Mouse (Mus musculus): ENCODE data around the gene Krba1. TPM values are rescaled to one million over a fixed set of nuclear protein-coding genes. Genes with fewer than 3 reads are reported as not detected.

Krba1 gene
- polyA plus RNA-seq, 1 experiment from 2014 or later: 23.8 TPM

- H3K27ac ChIP-seq (replicated peaks): peak overlapping the region; percentile 91
- 3% methylated on average over 32 of the region's 34 CpGs for whole genome bisulfite sequencing
- H3K9me3 ChIP-seq: no peaks in the 10 kb centered on the region
- peak overlapping the region; percentile 88 for H3K4me2 ChIP-seq
- peak overlapping the region; percentile 74 for H3K4me3 ChIP-seq
- H3K9ac ChIP-seq: peak overlapping the region; percentile 87
- H3K4me1 ChIP-seq (replicated peaks): peaks cover 34% of the 10 kb centered on the region
- H3K36me3 ChIP-seq: peaks cover 17% of the 10 kb centered on the region
- ATAC-seq (ENCODE audit: low read depth): peak; percentile 76
- peaks cover 23% of the 10 kb centered on the region for H3K27me3 ChIP-seq
These were observed 49.2 kb downstream of the Krba1 start for GRCm38 (mm10) chr6:48444310-48445180.

- WGBS: under 1% methylated on average over 65 of the region's 65 CpGs
- Histone ChIP-seq H3K27me3 (peaks cover 14% of the 10 kb centered on the region), H3K9ac (peak within 1 kb of the TSS; percentile 87), H3K9me3 (no peaks in the 10 kb centered on the region), H3K4me3 (peak within 1 kb of the TSS; percentile 74), H3K4me1 (replicated peaks) (peaks cover 27% of the 10 kb centered on the region), H3K27ac (replicated peaks) (peak within 1 kb of the TSS; percentile 91), H3K4me2 (peak within 1 kb of the TSS; percentile 88), H3K36me3 (peaks cover 17% of the 10 kb centered on the region)
- peak; percentile 42 for ATAC-seq (ENCODE audit: low read depth)
These were observed 50.1 kb downstream of the Krba1 start, which contains the start of gene Zfp467 for GRCm38 (mm10) chr6:48445181-48446101. Gene Zfp467, minus strand, starts transcription at chr6:48445825.

- Histone ChIP-seq H3K9me3 (no peaks in the 10 kb centered on the region), H3K27ac (replicated peaks) (0 out of 2 replicates have a peak overlapping the region, but pooled peaks have one; percentile 38), H3K9ac (0 out of 2 replicates have a peak overlapping the region, but pooled peaks have one; percentile 87), H3K4me1 (replicated peaks) (peaks cover 19% of the 10 kb centered on the region), H3K4me2 (peak overlapping the region; percentile 88), H3K36me3 (peaks cover 14% of the 10 kb centered on the region), H3K27me3 (peaks cover 6% of the 10 kb centered on the region), H3K4me3 (peak overlapping the region; percentile 74)
- ATAC-seq (ENCODE audit: low read depth): no peak
- 25% methylated on average over 3 of the region's 3 CpGs for WGBS
These were observed 50.9 kb downstream of the Krba1 start for GRCm38 (mm10) chr6:48446256-48446655.

- H3K9ac ChIP-seq: no peak overlapping the region
- H3K9me3 ChIP-seq: no peaks in the 10 kb centered on the region
- H3K36me3 ChIP-seq: peaks cover 7% of the 10 kb centered on the region
- no peak overlapping the region for H3K27ac ChIP-seq (replicated peaks)
- H3K27me3 ChIP-seq: no peaks in the 10 kb centered on the region
- 78% methylated on average over 3 of the region's 3 CpGs for WGBS
- peaks cover 17% of the 10 kb centered on the region for H3K4me1 ChIP-seq (replicated peaks)
- no peak overlapping the region for H3K4me3 ChIP-seq
- ATAC-seq (ENCODE audit: low read depth): no peak
- no peak overlapping the region for H3K4me2 ChIP-seq
These were observed 51.5 kb downstream of the Krba1 start for GRCm38 (mm10) chr6:48446896-48447295.

DNA sequence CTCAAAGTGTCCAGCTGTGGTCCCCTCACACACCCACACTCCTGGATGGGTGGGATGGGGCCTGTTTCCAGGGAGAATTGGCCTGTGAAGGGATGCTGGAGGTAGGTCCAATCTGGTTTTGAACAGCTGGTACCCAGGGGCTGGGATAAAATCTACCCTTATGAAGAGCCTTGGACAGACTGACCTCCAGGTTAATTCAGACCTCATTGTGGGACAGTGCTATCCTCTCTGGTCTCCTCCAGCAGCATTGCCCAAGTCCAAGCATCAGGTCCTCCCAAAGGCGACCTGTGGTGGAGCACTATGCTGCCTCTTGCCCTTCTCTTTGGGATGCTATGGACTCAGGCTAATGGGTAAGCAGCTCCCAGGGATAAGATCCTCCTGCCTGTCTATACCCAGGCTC, 52.5 kb downstream of the Krba1 start, which contains the start of gene Sspo:
Gene Sspo (plus strand): TSS at position 301 of the 400 bp plus-strand sequence.
- 88% methylated on average over 1 of the region's 1 CpGs for WGBS
- ATAC-seq (ENCODE audit: low read depth): no peak
- H3K4me2 ChIP-seq: no peak within 1 kb of the TSS

GRCm38 (mm10) chr6:48448527-48448926, 53.1 kb downstream of the Krba1 start:
- no peaks in the 10 kb centered on the region for H3K9me3 ChIP-seq
- no peak for ATAC-seq (ENCODE audit: low read depth)
- WGBS: 79% methylated on average over 7 of the region's 7 CpGs

More for the DNA sequence above, 52.5 kb downstream of the Krba1 start, which contains the start of gene Sspo:
- Histone ChIP-seq H3K27ac (replicated peaks) (no peak within 1 kb of the TSS), H3K4me3 (no peak within 1 kb of the TSS), H3K4me1 (replicated peaks) (peaks cover 17% of the 10 kb centered on the region), H3K9me3 (no peaks in the 10 kb centered on the region), H3K27me3 (no peaks in the 10 kb centered on the region), H3K36me3 (no peaks in the 10 kb centered on the region), H3K9ac (no peak within 1 kb of the TSS)

GRCm38 (mm10) chr6:48452151-48452550, 56.8 kb downstream of the Krba1 start:
- no peaks in the 10 kb centered on the region for H3K4me1 ChIP-seq (replicated peaks)
- H3K27ac ChIP-seq (replicated peaks): no peak overlapping the region
- no peak for ATAC-seq (ENCODE audit: low read depth)
- H3K9ac ChIP-seq: no peak overlapping the region
- no peak overlapping the region for H3K4me2 ChIP-seq
- H3K4me3 ChIP-seq: no peak overlapping the region
- WGBS: 53% methylated on average over 1 of the region's 1 CpGs
- no peaks in the 10 kb centered on the region for H3K27me3 ChIP-seq
- no peaks in the 10 kb centered on the region for H3K9me3 ChIP-seq
- H3K36me3 ChIP-seq: no peaks in the 10 kb centered on the region

More at GRCm38 (mm10) chr6:48448527-48448926, 53.1 kb downstream of the Krba1 start:
- no peak overlapping the region for H3K4me3 ChIP-seq
- H3K27me3 ChIP-seq: no peaks in the 10 kb centered on the region
- no peak overlapping the region for H3K4me2 ChIP-seq
- peaks cover 12% of the 10 kb centered on the region for H3K4me1 ChIP-seq (replicated peaks)
- no peak overlapping the region for H3K9ac ChIP-seq
- no peaks in the 10 kb centered on the region for H3K36me3 ChIP-seq
- H3K27ac ChIP-seq (replicated peaks): no peak overlapping the region

DNA sequence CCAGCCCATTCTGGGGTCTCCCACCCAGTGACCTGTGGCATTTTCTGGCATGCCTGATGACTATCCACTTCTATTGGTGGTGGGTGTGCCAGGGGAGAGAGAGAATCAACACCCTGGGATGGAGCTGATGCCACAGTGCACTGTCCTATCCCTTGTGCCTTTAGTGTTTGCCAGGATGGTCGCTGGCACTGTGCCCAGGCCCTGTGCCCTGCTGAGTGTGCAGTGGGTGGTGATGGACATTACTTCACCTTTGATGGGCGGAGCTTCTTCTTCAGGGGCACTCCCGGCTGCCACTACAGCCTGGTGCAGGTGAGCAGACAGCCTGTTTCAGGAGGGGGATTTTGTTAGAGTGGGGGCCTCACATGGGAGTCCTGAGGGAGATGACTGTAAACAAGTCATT, 57.4 kb downstream of the Krba1 start:
- Histone ChIP-seq H3K36me3 (no peaks in the 10 kb centered on the region), H3K4me3 (no peak overlapping the region), H3K9me3 (no peaks in the 10 kb centered on the region), H3K4me2 (no peak overlapping the region), H3K27ac (replicated peaks) (no peak overlapping the region), H3K27me3 (no peaks in the 10 kb centered on the region), H3K9ac (no peak overlapping the region), H3K4me1 (replicated peaks) (no peaks in the 10 kb centered on the region)
- no peak for ATAC-seq (ENCODE audit: low read depth)
- 78% methylated on average over 3 of the region's 3 CpGs for WGBS

DNA sequence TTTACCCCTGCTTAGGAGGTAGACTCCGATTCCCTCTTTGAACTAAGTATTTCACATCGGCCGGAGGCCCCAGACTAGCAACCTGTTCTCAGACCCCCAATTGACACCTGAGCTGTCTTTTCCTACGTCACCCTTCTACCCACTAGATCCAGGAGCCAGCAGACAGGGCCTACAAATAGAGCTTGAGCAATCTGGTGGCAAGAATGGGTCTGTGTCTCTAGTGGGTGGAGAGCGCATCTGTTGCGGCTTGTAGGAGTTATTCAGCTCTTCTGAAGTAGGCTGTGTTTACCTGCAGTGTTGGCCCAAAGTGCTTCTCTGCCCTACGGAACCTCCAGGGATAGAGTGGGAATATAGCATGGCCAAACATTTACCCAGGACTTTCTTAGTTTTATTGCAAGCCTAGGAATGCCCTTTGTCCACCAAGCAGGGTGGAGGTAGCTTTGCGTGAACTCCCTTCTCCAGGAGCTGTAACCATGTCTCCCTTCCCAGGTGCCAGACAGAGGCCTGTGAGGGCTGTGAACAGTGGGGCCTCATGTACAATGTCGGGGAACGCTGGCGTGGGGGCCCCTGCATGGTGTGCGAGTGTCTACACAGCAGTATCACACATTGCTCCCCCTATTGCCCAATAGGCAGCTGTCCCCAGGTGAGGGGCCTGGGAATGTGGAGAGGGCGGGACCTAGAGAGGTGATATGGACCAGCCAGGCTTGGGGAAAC, 69.7 kb downstream of the Krba1 start:
- no peaks in the 10 kb centered on the region for H3K9me3 ChIP-seq
- no peaks in the 10 kb centered on the region for H3K4me1 ChIP-seq (replicated peaks)
- 92% methylated on average over 13 of the region's 13 CpGs for WGBS
- no peaks in the 10 kb centered on the region for H3K27me3 ChIP-seq
- no peak overlapping the region for H3K9ac ChIP-seq
- no peak overlapping the region for H3K27ac ChIP-seq (replicated peaks)
- ATAC-seq (ENCODE audit: low read depth): no peak
- no peak overlapping the region for H3K4me3 ChIP-seq
- no peaks in the 10 kb centered on the region for H3K36me3 ChIP-seq
- H3K4me2 ChIP-seq: no peak overlapping the region

- Histone ChIP-seq H3K9me3 (no peaks in the 10 kb centered on the region), H3K27me3 (no peaks in the 10 kb centered on the region), H3K4me2 (no peak overlapping the region), H3K4me3 (no peak overlapping the region), H3K36me3 (no peaks in the 10 kb centered on the region), H3K9ac (no peak overlapping the region), H3K4me1 (replicated peaks) (no peaks in the 10 kb centered on the region), H3K27ac (replicated peaks) (no peak overlapping the region)
- 42% methylated on average over 6 of the region's 6 CpGs for WGBS
- ATAC-seq (ENCODE audit: low read depth): no peak
These were observed 71.3 kb downstream of the Krba1 start for GRCm38 (mm10) chr6:48466715-48467114.

GRCm38 (mm10) chr6:48467490-48467889, 72.1 kb downstream of the Krba1 start:
- no peak for ATAC-seq (ENCODE audit: low read depth)
- Histone ChIP-seq H3K9me3 (no peaks in the 10 kb centered on the region), H3K9ac (no peak overlapping the region), H3K4me3 (no peak overlapping the region), H3K36me3 (no peaks in the 10 kb centered on the region), H3K27me3 (no peaks in the 10 kb centered on the region), H3K4me1 (replicated peaks) (no peaks in the 10 kb centered on the region), H3K4me2 (no peak overlapping the region), H3K27ac (replicated peaks) (no peak overlapping the region)
- 83% methylated on average over 7 of the region's 7 CpGs for WGBS

Measured in neural tube, embryonic 13.5 days (tissue).